Mouse (Mus musculus): ENCODE measurements around the gene Nup98. TPM values are rescaled to one million over a fixed set of nuclear protein-coding genes. Genes with fewer than 3 reads are reported as not detected.

Gene Nup98
- total and polyA plus RNA-seq, 3 experiments = 25.9 to 195 (median 45.2) TPM

GRCm38 (mm10) chr7:102228049-102228670 is 18.2 kb upstream of the Nup98 start:
- H3K27me3 ChIP-seq (ENCODE audit: control insufficient read depth in 1 of 2, insufficient read depth in 2 of 2, low read length in 2 of 2) = no peaks in the 10 kb centered on the region
- H3K36me3 ChIP-seq (ENCODE audit: control insufficient read depth in 1 of 2, insufficient read depth in 2 of 2, low read length in 2 of 2) = peaks cover 0 to 13% of the 10 kb centered on the region in 2 experiments; a peak in 2 of 4 replicates
- H3K4me1 ChIP-seq (ENCODE audit: control insufficient read depth in 1 of 2, insufficient read depth in 2 of 2, low read length in 2 of 2) = peaks cover 1 to 12% of the 10 kb centered on the region in 2 experiments
- DNase-seq (ENCODE audit: low read depth, low spot score) = no peak
- H3K4me3 ChIP-seq (ENCODE audit: control insufficient read depth in 1 of 2, insufficient read depth in 1 of 2, low read depth in 2 of 2, low read length in 2 of 2) = no peak overlapping the region
- H3K79me2 ChIP-seq (ENCODE audit: control insufficient read depth, insufficient read depth, low read length, poor library complexity) = peaks cover under 1% of the 10 kb centered on the region
- no peaks in the 10 kb centered on the region for H3K9me3 ChIP-seq (replicated peaks; ENCODE audit: insufficient read depth, low read length)
- no peak overlapping the region for H3K27ac ChIP-seq (ENCODE audit: control insufficient read depth, low read depth, low read length)
- no peak overlapping the region for H3K9ac ChIP-seq (ENCODE audit: control insufficient read depth, low read depth, low read length, poor library complexity, severe bottlenecking)
- TF ChIP-seq POLR2AphosphoS5 (IDR thresholded peaks at IDR 0.05; ENCODE audit: borderline replicate concordance, low read depth, low read length) (no peak), ELF1 (IDR thresholded peaks at IDR 0.05; ENCODE audit: low read depth, low read length) (no peak), ZC3H11A (IDR thresholded peaks at IDR 0.05; ENCODE audit: low read depth, low read length) (no peak), MAFK (IDR thresholded peaks at IDR 0.05; ENCODE audit: borderline replicate concordance, low read depth, low read length) (no peak), MAZ (IDR thresholded peaks at IDR 0.05; ENCODE audit: low read depth, low read length) (no peak), ZMIZ1 (IDR thresholded peaks at IDR 0.05; ENCODE audit: low read depth, low read length) (no peak), BHLHE40 (IDR thresholded peaks at IDR 0.05; ENCODE audit: borderline replicate concordance, low read depth, low read length) (no peak), EP300 (IDR thresholded peaks at IDR 0.05; ENCODE audit: low read depth in 1 of 2, low read length in 2 of 2) (no peak), RAD21 (IDR thresholded peaks at IDR 0.05; ENCODE audit: low read depth, low read length) (no peak), MYC (IDR thresholded peaks at IDR 0.05; ENCODE audit: low read depth, low read length) (no peak), TBP (IDR thresholded peaks at IDR 0.05; ENCODE audit: low read depth, low read length) (no peak)

- Histone ChIP-seq H3K36me3 (ENCODE audit: control insufficient read depth in 1 of 2, insufficient read depth in 2 of 2, low read length in 2 of 2) (peaks cover 0 to 9% of the 10 kb centered on the region in 2 experiments; a peak in 2 of 4 replicates), H3K27ac (ENCODE audit: control insufficient read depth, low read depth, low read length) (no peak overlapping the region), H3K4me1 (ENCODE audit: control insufficient read depth in 1 of 2, insufficient read depth in 2 of 2, low read length in 2 of 2) (peaks cover 0 to 9% of the 10 kb centered on the region in 2 experiments; a peak in 2 of 4 replicates), H3K27me3 (ENCODE audit: control insufficient read depth in 1 of 2, insufficient read depth in 2 of 2, low read length in 2 of 2) (no peaks in the 10 kb centered on the region), H3K4me3 (ENCODE audit: control insufficient read depth in 1 of 2, insufficient read depth in 1 of 2, low read depth in 2 of 2, low read length in 2 of 2) (no peak overlapping the region), H3K9ac (ENCODE audit: control insufficient read depth, low read depth, low read length, poor library complexity, severe bottlenecking) (no peak overlapping the region), H3K79me2 (ENCODE audit: control insufficient read depth, insufficient read depth, low read length, poor library complexity) (peaks cover 3% of the 10 kb centered on the region), H3K9me3 (replicated peaks; ENCODE audit: insufficient read depth, low read length) (no peaks in the 10 kb centered on the region)
- TF ChIP-seq UBTF (IDR thresholded peaks at IDR 0.05; ENCODE audit: borderline replicate concordance, insufficient read depth, low read depth, low read length) (no peak), ZNF384 (IDR thresholded peaks at IDR 0.05; ENCODE audit: low read depth, low read length) (no peak)
- no peak for DNase-seq (ENCODE audit: low read depth, low spot score)
Observed at GRCm38 (mm10) chr7:102226051-102226450, 16.1 kb upstream of the Nup98 start.

Data from MEL (cell line).